Mouse (Mus musculus) embryo, embryonic 10.5 days (tissue): Measurements from ENCODE around the gene Ctsc.
"Not testable (repeated sequence)": the region's sequence is repeated elsewhere in the genome, so short reads cannot be mapped to it uniquely, and the experiment has no call there.

Experiments
- DNase-seq: peaks from one replicate; pipeline ENCODE4 v3.0.0-alpha.2; 2015; ENCODE audit warnings: low spot score

The Ctsc gene

GRCm38 (mm10) chr7:88277858-88278627, at the start of gene Ctsc:
Gene Ctsc, plus strand, starts transcription at chr7:88278085.
- DNase-seq, result peak; percentile 87

GRCm38 (mm10) chr7:88229051-88229450, 48.8 kb upstream of the Ctsc start:
- no peak for DNase-seq

GRCm38 (mm10) chr7:88230121-88230520, 47.8 kb upstream of the Ctsc start:
- no peak for DNase-seq

GRCm38 (mm10) chr7:88230756-88231522, 46.9 kb upstream of the Ctsc start:
- no peak for DNase-seq

GRCm38 (mm10) chr7:88243059-88243458, 34.8 kb upstream of the Ctsc start:
- no peak for DNase-seq

- DNase-seq, result no peak
These were observed 33.4 kb upstream of the Ctsc start for GRCm38 (mm10) chr7:88244462-88244861.

- DNase-seq, result not testable (repeated sequence)
These were observed 27.5 kb upstream of the Ctsc start for GRCm38 (mm10) chr7:88250380-88250779.

- no peak for DNase-seq
These were observed 26.4 kb upstream of the Ctsc start for GRCm38 (mm10) chr7:88251535-88251934.

- DNase-seq, result no peak
These were observed 25.8 kb upstream of the Ctsc start for GRCm38 (mm10) chr7:88252129-88252528.

GRCm38 (mm10) chr7:88254884-88255283, 23.0 kb upstream of the Ctsc start:
- no peak for DNase-seq

GRCm38 (mm10) chr7:88259155-88259925, 18.5 kb upstream of the Ctsc start:
- DNase-seq, result no peak

GRCm38 (mm10) chr7:88261799-88262198, 16.1 kb upstream of the Ctsc start:
- DNase-seq, result no peak

- DNase-seq, result no peak
These were observed 13.0 kb upstream of the Ctsc start for GRCm38 (mm10) chr7:88264861-88265260.

- no peak for DNase-seq
These were observed 8.0 kb upstream of the Ctsc start for GRCm38 (mm10) chr7:88269913-88270312.

GRCm38 (mm10) chr7:88271531-88271930, 6.4 kb upstream of the Ctsc start:
- DNase-seq, result no peak

GRCm38 (mm10) chr7:88276914-88277765, 745 bp upstream of the Ctsc start:
- peak; percentile 4 for DNase-seq

GRCm38 (mm10) chr7:88278628-88279196, 827 bp downstream of the Ctsc start:
- peak; percentile 9 for DNase-seq

- no peak for DNase-seq
These were observed 7.4 kb downstream of the Ctsc start for GRCm38 (mm10) chr7:88285276-88285675.

- DNase-seq, result no peak
These were observed 13.2 kb downstream of the Ctsc start for GRCm38 (mm10) chr7:88291036-88291435.

- DNase-seq, result no peak
These were observed 14.2 kb downstream of the Ctsc start for GRCm38 (mm10) chr7:88292044-88292443.

- peak; percentile 45 for DNase-seq
These were observed 16.0 kb downstream of the Ctsc start for GRCm38 (mm10) chr7:88293907-88294306.
